Mouse (Mus musculus) spleen, postnatal 14 days (tissue): ENCODE results near the gene Gm30191.
"Not testable (repeated sequence)": the region's sequence is repeated elsewhere in the genome, so short reads cannot be mapped to it uniquely, and the experiment has no call there.

Experiments
- DNase-seq, 2 experiments: peaks; one replicate each; pipeline ENCODE4 v3.0.0; 2021 to 2022; ENCODE audit warnings: low spot score in 2 of 2

The Gm30191 gene

DNA sequence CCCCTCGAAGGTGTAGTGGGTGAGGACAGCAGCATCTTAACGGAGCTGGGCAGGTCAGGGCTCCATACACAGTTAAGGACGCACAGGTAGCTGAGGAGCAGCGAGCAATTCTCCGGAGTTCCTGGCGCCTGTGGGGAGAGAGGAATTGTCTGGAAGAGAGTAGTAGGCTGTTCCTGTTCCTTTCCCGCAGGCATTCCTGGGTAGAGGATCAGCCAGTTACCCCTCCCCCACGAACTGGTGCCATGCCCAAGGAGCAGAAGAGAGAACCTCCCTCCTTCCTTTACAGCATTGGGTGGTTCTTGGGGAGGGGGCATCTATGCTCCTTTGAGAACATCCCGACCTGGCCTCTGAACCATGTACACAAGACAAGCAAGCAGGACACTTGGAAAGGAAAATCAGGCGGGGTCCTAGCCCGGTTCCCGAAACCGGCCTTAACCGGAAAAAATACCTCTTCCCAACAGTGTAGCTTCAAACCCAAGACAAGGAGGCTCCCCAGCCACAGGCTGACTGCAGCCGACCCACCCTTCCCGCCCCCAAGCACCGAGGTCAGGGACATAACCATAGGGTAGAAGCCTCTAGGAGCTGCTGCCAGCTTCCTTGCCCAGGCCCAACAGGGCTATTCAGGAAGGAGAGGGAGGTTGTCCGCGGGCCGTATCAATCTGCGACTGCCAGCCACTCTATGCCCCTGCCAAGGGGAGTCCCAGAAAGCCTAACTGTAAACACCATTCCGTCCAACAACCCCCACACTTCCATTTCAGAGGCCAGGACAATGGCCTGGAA is 5.6 kb downstream of the Gm30191 start:
- no peak for DNase-seq

DNA sequence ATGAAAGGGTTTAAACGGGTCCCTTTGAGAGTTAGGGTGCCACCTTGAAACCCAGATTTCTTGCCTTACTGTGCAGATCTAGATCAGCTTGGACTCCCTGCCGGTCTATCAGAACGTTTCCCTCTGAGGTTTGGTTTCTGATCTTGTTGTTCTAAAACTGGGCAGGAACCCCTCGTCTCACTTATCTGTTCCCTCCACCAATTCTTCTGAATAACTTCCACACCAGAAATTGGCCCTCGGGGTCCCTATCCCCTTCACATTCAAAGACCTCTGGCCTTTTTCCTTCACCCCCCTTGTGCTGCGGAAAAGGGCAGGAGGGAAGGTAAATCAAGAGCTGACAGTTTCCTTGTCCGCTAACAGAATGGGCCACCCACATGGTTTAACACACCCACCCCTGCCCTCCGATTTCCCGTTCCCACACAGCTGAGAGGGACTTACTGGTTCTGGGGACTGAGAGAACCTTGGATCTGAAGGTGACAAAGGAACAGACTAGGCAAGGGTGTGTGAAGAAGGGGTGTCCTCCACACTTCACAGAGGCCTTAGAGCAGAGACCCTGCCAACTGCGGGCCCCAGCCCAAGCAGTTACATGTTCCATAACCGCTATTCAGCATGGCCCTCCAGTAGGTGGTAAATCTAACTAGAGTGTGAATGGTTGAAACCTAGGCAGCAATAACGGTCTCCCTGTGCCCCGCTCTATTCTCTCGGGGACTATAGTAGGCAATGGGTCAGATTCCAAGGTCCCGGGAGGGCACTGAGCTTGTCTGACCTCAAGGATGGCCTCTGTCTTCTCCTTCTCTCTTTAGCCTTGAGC is 6.4 kb downstream of the Gm30191 start:
- no peak for DNase-seq

- no peak for DNase-seq
Observed at GRCm38 (mm10) chr4:134253722-134254324, 7.1 kb downstream of the Gm30191 start, which contains the start of gene Grrp1. Grrp1 (minus strand) TSS chr4:134254106.

- no peak for DNase-seq
Observed at GRCm38 (mm10) chr4:134254835-134255234, 8.1 kb downstream of the Gm30191 start.

DNA sequence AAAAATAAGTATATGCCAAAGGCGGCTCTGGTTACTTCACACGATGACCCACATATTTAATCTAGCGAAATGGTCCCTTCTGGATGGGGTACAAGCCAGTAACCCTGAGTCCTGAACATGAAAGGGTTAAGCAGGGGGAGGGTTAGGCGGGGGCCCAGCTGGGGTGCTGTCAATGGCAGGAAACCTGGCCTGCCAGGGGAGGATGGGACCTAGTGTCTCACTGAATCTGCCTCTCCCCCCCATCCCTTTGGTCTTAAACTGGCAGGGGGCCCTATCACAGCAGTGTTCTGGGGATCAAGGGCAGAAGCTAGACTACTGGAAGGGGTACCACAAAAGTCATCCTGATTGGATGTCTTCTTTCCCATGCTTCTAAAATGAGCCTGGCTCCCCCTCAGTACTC is 9.1 kb downstream of the Gm30191 start:
- no peak for DNase-seq

GRCm38 (mm10) chr4:134256407-134257197 is 9.9 kb downstream of the Gm30191 start:
- DNase-seq, result no peak

GRCm38 (mm10) chr4:134257198-134258009 is 10.7 kb downstream of the Gm30191 start:
- no peak for DNase-seq

DNA sequence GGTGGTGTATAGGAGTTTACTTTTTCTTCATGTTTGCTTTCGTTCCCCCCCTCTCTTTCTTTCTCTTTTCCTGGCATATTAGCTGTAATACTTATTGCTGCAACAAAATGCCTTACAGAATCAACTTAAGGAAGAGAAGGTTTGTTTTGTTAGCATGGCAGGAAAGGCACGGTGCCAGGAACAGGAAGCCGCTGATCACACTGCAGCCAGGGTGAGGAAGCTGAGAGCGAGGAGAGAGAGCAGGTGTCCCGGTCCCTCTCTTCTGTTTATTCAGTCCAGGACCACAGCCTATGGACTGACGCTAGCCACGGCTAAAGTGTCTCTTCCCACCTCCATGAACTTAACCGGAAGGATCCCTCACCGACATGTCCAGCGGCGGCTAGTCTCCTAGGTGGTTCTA is 11.6 kb downstream of the Gm30191 start:
- no peak for DNase-seq

- peak in 1 of 2 experiments; percentile 41 for DNase-seq
Observed at GRCm38 (mm10) chr4:134263191-134263590, 16.5 kb downstream of the Gm30191 start.

DNA sequence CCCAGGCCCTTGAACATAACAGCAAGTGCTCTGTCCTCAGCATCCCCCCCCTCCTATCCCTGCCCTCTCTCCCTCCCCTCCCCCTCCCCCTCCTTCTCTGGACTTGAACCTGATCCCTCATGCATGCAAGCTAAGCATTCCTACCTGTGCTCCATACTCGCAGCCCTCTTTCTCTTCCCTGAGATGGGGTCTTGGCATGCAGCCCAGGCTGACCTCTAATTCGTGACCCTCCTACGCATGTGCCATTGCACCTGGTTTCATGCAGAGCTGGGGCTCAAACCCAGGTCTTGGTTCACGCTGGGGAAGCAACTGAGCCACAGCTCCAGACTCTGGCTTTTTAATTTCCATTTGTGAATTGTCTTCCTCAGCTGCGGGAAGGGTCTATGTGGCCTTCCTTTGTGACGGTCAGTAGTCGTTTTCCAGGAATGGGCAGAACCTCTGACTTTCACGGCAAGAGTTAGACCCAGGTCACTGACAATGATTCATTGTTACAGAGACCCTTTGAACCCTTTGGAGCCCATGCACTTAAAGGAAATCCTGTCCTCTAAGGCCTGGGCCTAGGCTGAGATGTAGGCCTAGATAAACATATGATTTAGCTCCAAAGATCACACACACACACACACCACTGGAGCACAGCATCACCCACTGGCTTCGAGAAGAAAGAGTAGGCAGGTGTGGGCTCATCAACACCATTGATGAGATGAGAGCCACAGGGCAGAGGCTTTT is 19.3 kb downstream of the Gm30191 start:
- DNase-seq, result no peak

- DNase-seq, result no peak
Observed at GRCm38 (mm10) chr4:134268102-134268655, 21.4 kb downstream of the Gm30191 start.

GRCm38 (mm10) chr4:134269622-134270021 is 22.9 kb downstream of the Gm30191 start:
- DNase-seq, result not testable (repeated sequence)

DNA sequence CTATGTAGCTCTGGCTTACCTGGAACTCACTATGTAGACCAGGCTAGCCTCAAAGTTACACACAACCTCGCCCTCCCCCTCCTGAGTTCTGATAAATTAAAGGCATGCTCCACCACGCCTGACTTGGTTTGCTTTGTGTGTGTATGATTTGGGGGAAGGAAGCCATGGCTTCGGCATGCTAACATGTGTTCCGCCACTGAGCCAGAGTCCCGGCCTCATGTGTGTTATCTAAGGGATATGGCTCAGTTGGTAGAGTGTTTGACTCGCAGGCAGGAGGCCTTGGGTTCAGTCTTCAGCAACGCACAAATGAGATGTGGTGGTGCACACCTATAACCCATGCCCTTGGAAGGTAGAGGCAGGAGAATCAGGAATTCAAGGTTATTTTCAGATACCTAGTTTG is 25.2 kb downstream of the Gm30191 start:
- no peak for DNase-seq

DNA sequence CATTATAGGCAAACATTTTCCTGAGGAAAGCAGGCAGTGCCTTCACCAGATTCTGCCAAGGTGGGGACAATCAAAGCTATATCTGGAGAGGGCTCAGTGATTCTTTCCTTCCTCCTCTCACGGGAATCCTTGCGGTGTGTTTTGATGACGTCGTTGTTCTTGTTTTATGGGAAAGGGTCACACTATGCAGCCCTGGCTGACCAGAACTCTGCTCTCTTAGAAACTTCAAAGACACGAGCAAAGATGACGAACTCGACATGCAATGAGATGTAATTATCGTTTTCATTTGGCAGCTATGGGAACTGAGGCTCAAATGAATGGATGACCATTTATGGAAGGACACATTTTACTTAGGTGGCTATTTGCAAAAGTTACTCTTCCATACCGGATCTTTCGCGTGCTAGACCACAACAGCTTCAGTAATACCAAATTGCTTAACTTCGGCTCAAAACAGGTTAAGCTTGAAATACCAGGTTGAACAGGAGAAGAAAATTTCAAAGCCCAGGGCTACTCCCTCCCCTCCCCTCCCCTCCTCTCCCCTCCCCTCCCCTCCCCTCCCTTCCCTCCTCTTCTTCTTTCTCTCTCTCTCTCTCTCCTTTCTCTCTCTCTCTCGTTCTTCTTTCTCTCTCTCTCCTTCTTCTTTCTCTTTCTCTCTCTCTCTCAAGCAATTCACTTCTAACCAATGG is 26.1 kb downstream of the Gm30191 start:
- DNase-seq, result no peak

GRCm38 (mm10) chr4:134273417-134274345 is 26.9 kb downstream of the Gm30191 start:
- peak; percentile 20 to 43 for DNase-seq

DNA sequence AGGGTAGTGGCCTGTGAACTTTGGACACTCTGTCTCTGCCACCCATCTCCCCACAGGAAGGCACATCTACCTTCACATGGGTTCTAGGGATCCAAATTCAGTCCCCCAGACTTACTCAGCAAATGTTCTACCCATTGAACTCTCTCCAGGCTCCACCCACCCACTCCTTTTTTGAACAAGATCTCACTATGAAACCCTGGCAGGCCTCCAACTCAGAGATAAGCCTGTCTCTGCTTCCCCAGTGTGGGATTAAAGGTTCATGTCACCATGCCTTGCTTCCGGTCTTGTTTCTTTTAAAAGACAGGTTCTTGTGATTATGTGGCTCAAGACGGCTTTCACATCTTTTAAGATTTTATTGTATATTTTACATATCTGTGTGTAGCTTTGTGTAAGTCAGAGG is 38.2 kb downstream of the Gm30191 start:
- peak; percentile 23 to 35 for DNase-seq

- peak; percentile 16 to 25 for DNase-seq
Observed at GRCm38 (mm10) chr4:134286226-134287167, 39.8 kb downstream of the Gm30191 start.
